Mouse (Mus musculus): ENCODE measurements around the gene Vav3. TPM values are rescaled to one million over a fixed set of nuclear protein-coding genes. Genes with fewer than 3 reads are reported as not detected.

Vav3 gene
- 9.3 TPM for polyA plus RNA-seq (2017; shearing (Covaris generic))

DNA sequence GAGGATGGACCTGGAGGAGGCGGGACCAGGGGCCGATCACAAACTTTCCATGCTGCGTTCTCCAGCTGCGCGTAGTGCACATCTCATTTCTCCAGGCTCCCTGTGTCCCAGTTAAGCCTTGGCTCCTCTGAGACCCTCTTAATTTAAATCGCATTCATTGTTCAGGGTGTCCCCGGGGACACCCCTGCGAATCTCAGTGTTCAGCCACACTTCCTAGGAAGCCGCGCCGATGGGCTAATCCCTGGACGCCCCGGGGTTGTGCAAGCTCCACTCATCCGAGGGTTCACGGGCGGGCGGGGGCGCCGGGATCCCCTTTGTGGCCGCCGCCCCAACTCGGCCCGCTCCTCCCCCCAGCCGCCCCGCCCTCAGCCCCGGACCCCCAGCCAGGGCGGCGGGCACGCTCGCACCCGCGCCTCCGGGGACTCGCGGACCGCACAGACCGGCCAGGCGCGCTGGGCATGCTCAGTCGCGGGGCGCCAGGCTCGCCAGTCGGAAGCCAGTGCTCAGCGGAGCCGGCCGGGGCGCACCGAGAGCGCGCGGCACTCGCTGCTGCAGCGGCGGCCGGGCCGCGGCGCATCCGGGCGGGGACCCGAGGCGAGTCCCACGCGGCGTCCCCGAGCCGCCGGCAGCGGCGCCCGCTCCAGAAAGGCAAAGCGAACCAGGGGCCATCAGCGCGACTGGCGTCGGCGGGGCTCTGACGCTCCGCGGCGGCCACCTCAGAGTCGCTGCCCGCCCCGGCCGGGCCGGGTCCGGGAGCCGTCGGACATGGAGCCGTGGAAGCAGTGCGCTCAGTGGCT lies at the start of gene Vav3:
TSS of gene Vav3 (plus strand) at position 380 of the 797 bp plus-strand sequence.

Other genes starting within 250 kb of the Vav3 start
- 23.5 TPM for gene Slc25a24, start 217.5 kb upstream of the Vav3 start, polyA plus RNA-seq (2017; shearing (Covaris generic))

Data from inflammation-experienced regulatory T-cells, adult 16 weeks (primary cell).